Mouse (Mus musculus): Measurements from ENCODE around the gene Slc2a8. TPM values are rescaled to one million over a fixed set of nuclear protein-coding genes. Genes with fewer than 3 reads are reported as not detected.

Slc2a8 gene
- polyA plus RNA-seq, 1 experiment: 13.1 TPM

DNA sequence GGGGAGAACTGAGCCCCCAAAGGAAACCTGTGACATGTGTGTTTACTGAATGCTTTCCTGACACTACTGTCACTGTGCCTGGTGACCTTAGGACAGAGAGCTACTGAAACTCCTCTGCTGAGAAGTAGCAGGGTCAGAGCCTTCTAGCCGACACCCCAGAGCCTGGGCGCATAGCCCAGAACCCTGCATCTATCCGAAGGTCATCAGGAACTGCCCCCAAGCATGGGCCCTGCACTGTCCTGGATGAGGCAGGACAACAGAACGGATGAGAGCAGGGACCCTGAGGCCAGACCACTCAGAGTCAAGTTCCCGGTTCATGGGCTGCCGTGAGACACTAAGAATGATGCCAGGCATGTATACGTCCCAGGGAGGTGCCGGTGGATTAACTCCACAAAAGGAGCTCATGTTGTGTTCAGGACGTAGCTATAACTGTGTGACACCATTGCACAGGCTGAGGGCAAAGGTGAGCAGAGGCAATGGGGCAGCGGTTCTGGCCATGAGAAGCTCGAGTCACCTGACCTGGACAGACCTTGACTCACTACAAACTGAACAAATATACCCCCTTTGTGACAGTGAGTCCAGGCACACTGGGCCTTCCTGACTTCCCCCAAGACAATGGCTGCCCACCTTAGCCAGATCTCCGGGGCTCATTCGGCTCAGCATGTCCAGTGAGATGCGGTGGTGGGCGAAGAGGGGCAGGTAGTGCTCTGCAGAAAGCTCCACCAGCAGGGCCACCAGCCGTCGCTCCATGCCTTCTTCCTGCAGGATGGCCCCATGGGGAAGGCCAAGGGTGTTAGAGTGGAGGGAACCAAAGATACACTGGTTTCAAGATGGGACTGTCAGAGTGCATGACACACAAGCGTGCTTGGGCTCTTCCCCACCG is 52.7 kb downstream of the Slc2a8 start:
- Histone ChIP-seq H3K4me3 (ENCODE audit: insufficient read depth, low read depth, low read length) (no peak overlapping the region), H3K4me1 (ENCODE audit: control insufficient read depth, insufficient read depth, insufficient read length, low read length) (peaks cover 2% of the 10 kb centered on the region; the same call in 1 of the 2 replicates), H3K27ac (replicated peaks; ENCODE audit: low read depth, low read length) (no peak overlapping the region)

GRCm38 (mm10) chr2:32928235-32928946 is 53.5 kb downstream of the Slc2a8 start:
- Histone ChIP-seq H3K4me3 (ENCODE audit: insufficient read depth, low read depth, low read length) (no peak overlapping the region), H3K27ac (replicated peaks; ENCODE audit: low read depth, low read length) (peak overlapping the region; percentile 30; the same call in 1 of the 2 replicates), H3K4me1 (ENCODE audit: control insufficient read depth, insufficient read depth, insufficient read length, low read length) (peaks cover 2% of the 10 kb centered on the region; the same call in 1 of the 2 replicates)

GRCm38 (mm10) chr2:32927624-32928234 is 54.2 kb downstream of the Slc2a8 start:
- Histone ChIP-seq H3K27ac (replicated peaks; ENCODE audit: low read depth, low read length) (peak overlapping the region; percentile 31), H3K4me1 (ENCODE audit: control insufficient read depth, insufficient read depth, insufficient read length, low read length) (peaks cover 2% of the 10 kb centered on the region; the same call in 1 of the 2 replicates), H3K4me3 (ENCODE audit: insufficient read depth, low read depth, low read length) (no peak overlapping the region)

DNA sequence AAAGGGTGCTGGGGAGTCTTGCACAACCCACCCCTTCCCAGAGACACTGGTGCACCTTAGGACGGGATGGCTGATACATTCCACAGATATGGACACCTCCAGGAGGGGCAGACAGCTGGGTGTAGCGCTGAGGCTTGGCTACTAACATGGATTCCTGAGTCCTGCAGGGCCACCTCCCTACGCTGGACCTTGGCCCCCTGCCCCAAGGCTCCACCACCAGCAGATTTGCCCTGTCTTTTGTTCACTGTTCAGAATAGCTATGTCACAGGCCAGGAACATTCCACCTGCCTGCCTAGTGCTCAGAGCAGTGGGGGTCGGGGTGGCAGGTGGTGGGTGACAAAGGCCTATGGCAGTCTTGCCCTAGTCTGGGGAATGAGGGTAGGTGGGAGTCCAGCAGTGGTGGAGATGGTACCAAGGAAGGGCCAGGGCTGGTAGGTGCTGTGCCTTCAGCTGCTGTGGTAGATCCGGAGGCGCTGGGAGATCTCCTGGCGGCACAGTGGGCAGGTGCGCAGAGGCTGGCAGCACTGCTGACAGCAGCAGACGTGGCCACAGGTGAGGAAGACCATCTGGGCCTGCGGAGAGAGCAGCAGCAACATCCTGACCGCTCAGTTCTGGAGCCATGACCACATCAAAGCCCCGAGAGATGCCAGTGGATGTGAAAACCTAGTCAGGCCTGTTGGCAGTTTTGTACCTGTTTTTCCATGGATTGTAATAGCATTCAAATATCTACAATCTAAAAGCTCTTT is 55.4 kb downstream of the Slc2a8 start:
- Histone ChIP-seq H3K27ac (replicated peaks; ENCODE audit: low read depth, low read length) (no peak overlapping the region), H3K4me3 (ENCODE audit: insufficient read depth, low read depth, low read length) (no peak overlapping the region), H3K4me1 (ENCODE audit: control insufficient read depth, insufficient read depth, insufficient read length, low read length) (peaks cover 2% of the 10 kb centered on the region; the same call in 1 of the 2 replicates)

- 0 out of 2 replicates have a peak overlapping the region, but pooled peaks have one; percentile 19 for H3K27ac ChIP-seq (replicated peaks; ENCODE audit: low read depth, low read length)
- H3K4me3 ChIP-seq (ENCODE audit: insufficient read depth, low read depth, low read length): no peak overlapping the region
- peaks cover 2% of the 10 kb centered on the region; the same call in 1 of the 2 replicates for H3K4me1 ChIP-seq (ENCODE audit: control insufficient read depth, insufficient read depth, insufficient read length, low read length)
These were observed 57.5 kb downstream of the Slc2a8 start for GRCm38 (mm10) chr2:32924306-32924844.

DNA sequence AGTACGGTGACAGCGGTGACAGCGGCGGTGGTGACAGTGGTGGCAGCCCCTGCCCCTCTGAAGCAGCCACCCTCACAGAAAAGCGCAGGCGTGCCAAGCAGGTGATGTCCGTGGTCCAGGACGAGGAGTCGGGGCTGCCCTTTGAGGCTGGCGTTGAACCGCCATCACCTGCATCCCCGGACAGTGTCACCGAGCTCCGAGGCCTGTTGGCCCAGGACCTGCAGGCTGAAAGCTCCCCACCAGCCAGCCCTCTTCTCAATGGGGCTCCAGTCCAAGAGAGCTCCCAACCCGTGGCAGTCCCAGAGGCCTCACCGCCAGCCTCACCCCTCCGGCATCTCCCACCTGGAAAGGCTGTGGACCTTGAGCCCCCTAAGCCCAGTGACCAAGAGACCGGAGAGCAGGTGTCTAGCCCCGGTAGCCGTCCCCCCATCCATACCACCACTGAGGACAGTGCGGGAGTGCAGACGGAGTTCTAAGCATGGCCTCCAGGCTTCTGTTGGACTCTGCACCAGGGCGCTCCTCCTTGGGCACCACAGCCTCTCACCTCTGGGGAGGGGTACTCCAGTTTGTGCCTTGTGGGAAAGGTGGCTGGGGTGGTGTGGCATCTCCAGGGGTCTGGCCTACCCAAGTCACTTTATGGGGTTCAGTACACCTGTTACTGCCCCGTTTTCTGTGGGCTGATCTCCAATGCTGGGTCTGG is 58.2 kb downstream of the Slc2a8 start:
- Histone ChIP-seq H3K27ac (replicated peaks; ENCODE audit: low read depth, low read length) (no peak overlapping the region), H3K4me3 (ENCODE audit: insufficient read depth, low read depth, low read length) (no peak overlapping the region), H3K4me1 (ENCODE audit: control insufficient read depth, insufficient read depth, insufficient read length, low read length) (peaks cover 2% of the 10 kb centered on the region; the same call in 1 of the 2 replicates)

Other genes starting within 250 kb of the Slc2a8 start
- not detected in 2 replicates for gene 6330409D20Rik, start 241.1 kb downstream of the Slc2a8 start, polyA plus RNA-seq (2012; ENCODE audit: insufficient read depth, insufficient read length, missing spikeins)
- 16.8 and 17.6 TPM in 2 replicates for gene Tor2a, start 224.8 kb downstream of the Slc2a8 start, polyA plus RNA-seq (2012; ENCODE audit: insufficient read depth, insufficient read length, missing spikeins)
- not detected in 2 replicates for gene Ttc16, start 206.4 kb downstream of the Slc2a8 start, polyA plus RNA-seq (2012; ENCODE audit: insufficient read depth, insufficient read length, missing spikeins)
- 1.1 and 3.5 TPM in 2 replicates for gene Ptrh1, start 206.3 kb downstream of the Slc2a8 start, polyA plus RNA-seq (2012; ENCODE audit: insufficient read depth, insufficient read length, missing spikeins)
- gene Cfap157, start 197.7 kb downstream of the Slc2a8 start, polyA plus RNA-seq (2012; ENCODE audit: insufficient read depth, insufficient read length, missing spikeins): not detected in 2 replicates
- gene Stxbp1, start 134.8 kb downstream of the Slc2a8 start, polyA plus RNA-seq (2012; ENCODE audit: insufficient read depth, insufficient read length, missing spikeins): 2.8 and 4.0 TPM in 2 replicates
- 4.9 and 5.9 TPM in 2 replicates for gene Fam129b, start 106.0 kb downstream of the Slc2a8 start, polyA plus RNA-seq (2012; ENCODE audit: insufficient read depth, insufficient read length, missing spikeins)
- gene Rpl12, start 20.5 kb downstream of the Slc2a8 start, polyA plus RNA-seq (2012; ENCODE audit: insufficient read depth, insufficient read length, missing spikeins): 5.8 and 7.5 TPM in 2 replicates
- gene Lrsam1, start 20.5 kb downstream of the Slc2a8 start, polyA plus RNA-seq (2012; ENCODE audit: insufficient read depth, insufficient read length, missing spikeins): 6.6 and 13.1 TPM in 2 replicates
- gene Garnl3, start 149.6 kb upstream of the Slc2a8 start, polyA plus RNA-seq (2012; ENCODE audit: insufficient read depth, insufficient read length, missing spikeins): 3.6 and 17.9 TPM in 2 replicates
- gene Angptl2, start 234.0 kb upstream of the Slc2a8 start, polyA plus RNA-seq (2012; ENCODE audit: insufficient read depth, insufficient read length, missing spikeins): 32.8 and 34.1 TPM in 2 replicates